Mouse (Mus musculus): ENCODE data around the gene Robo3. TPM values are rescaled to one million over a fixed set of nuclear protein-coding genes. Genes with fewer than 3 reads are reported as not detected.

The Robo3 gene
- polyA plus RNA-seq, 1 experiment from 2014 or later = not detected

DNA sequence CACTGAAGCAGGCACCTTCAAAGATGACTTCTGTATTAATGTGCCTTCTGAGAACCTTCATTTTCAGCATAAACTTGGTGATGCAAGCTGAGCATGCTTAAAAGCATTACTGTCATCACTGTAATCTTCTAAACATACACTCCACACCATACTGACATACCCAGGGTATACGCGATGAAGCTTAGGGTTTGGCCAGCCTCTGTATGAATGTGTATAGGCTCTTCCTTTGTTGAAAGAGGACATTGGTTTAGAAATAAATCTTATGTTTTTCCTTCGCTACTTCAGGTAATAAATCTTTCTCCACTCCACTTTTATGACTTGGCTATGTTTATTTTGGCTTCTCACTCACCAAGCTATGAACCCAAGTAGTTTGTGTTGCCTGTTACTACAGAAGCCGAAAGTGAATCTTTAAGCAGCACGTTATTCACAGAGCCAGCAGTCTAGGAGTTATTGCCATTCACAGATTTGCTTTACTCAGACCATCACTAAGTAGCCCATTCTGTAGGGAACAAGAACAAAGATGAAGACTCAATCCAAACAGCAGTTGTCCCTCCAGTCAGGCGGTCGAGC is 61.7 kb downstream of the Robo3 start:
- no peak overlapping the region for H3K4me3 ChIP-seq (ENCODE audit: low read depth, low read length)
- 0 out of 2 replicates have a peak, but pooled peaks cover 2% of the 10 kb centered on the region for H3K27me3 ChIP-seq (replicated peaks; ENCODE audit: control insufficient read depth, insufficient read depth, low read length)
- ATAC-seq (replicated peaks; ENCODE audit: low FRiP score, low TSS enrichment, low read depth) (no peak), DNase-seq (ENCODE audit: low spot score) (no peak)
- 64% methylated on average over 7 of the region's 7 CpGs for WGBS
- no peaks in the 10 kb centered on the region for H3K4me1 ChIP-seq (replicated peaks; ENCODE audit: control insufficient read depth, insufficient read depth, low read length)
- H3K4me2 ChIP-seq (ENCODE audit: low read length) = no peak overlapping the region
- no peaks in the 10 kb centered on the region for H3K36me3 ChIP-seq (ENCODE audit: control insufficient read depth, insufficient read depth, low read length)
- H3K9me3 ChIP-seq (ENCODE audit: control insufficient read depth, low read length) = no peaks in the 10 kb centered on the region
- no peak overlapping the region for H3K27ac ChIP-seq (ENCODE audit: low read depth)
- no peak overlapping the region for H3K9ac ChIP-seq (ENCODE audit: low read length)

DNA sequence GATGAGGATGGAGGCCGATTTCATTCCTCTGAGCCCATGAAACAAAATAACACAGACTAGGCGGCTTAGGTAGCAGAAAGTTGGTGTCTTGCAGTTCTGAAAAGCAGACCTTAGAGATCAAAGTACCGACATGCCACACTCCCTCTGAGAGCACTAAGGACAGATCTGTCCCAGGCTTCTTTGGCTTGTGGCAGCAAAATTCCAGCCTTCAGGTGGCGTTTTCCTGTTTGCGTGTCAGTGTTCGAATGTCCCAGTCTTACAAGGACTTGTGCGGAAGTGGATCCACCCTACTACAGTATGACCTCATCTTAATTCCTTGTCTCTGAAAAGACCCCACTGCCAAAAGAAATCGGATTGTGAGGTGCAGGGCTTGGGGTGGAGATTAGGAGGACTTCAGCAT is 64.2 kb downstream of the Robo3 start:
- H3K36me3 ChIP-seq (ENCODE audit: control insufficient read depth, insufficient read depth, low read length) = no peaks in the 10 kb centered on the region
- H3K27me3 ChIP-seq (replicated peaks; ENCODE audit: control insufficient read depth, insufficient read depth, low read length) = no peaks in the 10 kb centered on the region
- ATAC-seq (replicated peaks; ENCODE audit: low FRiP score, low TSS enrichment, low read depth) = no peak; the same call in 1 of the 2 replicates

DNA sequence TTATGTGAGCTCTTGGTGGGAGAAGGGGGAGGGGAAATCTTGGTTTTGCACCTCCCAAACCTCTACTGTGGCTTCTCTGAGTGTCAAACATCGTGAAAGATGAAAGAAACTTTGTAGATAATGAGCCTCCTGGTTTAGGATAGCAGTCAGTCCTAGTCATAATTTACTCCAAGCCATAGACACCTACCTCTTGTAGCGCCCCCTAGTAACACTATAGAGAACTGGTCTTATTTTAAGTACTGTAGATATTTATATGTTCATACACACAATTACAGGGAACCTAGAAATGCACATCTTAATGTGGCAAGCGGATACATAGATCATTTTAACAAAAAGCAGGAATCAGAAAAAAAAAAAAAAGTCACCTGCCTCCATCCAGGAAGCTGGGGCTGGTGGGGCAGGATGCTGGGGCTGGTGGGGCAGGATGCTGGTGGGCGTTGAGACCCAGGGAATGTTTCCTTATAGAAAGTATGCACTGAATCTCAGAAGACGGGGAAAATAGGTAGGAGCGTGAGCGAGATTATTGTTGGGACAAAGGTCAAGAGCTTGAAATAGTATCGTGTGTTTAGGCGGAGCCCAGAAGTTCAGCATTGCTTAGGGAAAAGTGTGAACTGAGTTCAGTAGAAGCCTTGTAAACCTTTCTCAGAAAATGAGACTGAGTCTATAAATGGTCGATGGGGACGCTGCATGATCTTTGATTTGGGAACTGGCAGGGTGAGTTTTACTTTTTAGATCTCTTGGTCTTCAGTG is 64.8 kb downstream of the Robo3 start:
- WGBS = 57% methylated on average over 11 of the region's 11 CpGs

More for the DNA sequence above, 64.2 kb downstream of the Robo3 start:
- H3K4me3 ChIP-seq (ENCODE audit: low read depth, low read length) = no peak overlapping the region
- 75% methylated on average over 8 of the region's 8 CpGs for WGBS
- no peaks in the 10 kb centered on the region for H3K9me3 ChIP-seq (ENCODE audit: control insufficient read depth, low read length)
- H3K4me2 ChIP-seq (ENCODE audit: low read length) = no peak overlapping the region
- no peak overlapping the region; the same call in 1 of the 2 replicates for H3K27ac ChIP-seq (ENCODE audit: low read depth)
- H3K4me1 ChIP-seq (replicated peaks; ENCODE audit: control insufficient read depth, insufficient read depth, low read length) = no peaks in the 10 kb centered on the region
- no peak for DNase-seq (ENCODE audit: low spot score)
- no peak overlapping the region for H3K9ac ChIP-seq (ENCODE audit: low read length)

DNA sequence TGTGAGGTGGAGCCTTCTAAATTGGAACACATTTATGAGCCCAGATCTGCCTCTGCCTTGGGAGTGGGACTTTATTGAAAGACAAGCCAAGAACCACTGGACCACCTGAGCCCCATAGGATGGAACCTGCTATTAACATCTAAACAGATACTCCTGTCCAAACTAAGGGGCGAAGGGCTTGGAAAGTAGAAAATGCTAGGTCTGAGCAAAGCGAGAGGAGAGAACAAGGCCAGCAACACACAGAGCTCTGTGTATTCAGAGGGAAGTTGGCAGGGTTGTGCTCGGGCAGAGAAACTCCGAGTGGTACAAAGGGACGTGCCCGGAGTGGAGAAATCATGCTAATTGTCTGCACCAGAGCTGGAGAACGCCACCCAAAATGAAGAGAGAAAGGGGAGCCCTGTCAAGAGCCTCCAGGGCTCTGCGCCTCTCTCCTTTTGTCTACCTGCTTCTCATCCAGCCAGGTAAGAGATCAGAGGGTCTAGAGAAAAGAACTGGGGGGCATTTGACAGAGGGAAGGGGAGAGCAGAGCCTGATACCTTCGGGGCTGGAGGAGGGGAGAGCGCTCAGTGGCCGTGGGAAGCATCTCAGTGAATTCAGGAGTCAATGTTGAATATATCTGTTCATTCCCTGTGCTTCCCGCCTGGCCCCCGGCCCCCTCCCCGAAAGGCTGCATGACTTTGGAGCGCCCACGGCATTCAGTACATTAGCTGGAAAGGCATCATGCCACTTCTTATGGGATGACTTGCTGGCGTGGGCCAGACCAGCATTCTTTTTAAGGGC is 65.6 kb downstream of the Robo3 start, which contains the start of gene Hepacam:
Hepacam (plus strand) TSS at position 51 of the 780 bp plus-strand sequence.
- H3K36me3 ChIP-seq (ENCODE audit: control insufficient read depth, insufficient read depth, low read length) = no peaks in the 10 kb centered on the region
- no peak within 1 kb of the TSS for H3K27ac ChIP-seq (ENCODE audit: low read depth)
- H3K4me3 ChIP-seq (ENCODE audit: low read depth, low read length) = no peak within 1 kb of the TSS
- H3K9me3 ChIP-seq (ENCODE audit: control insufficient read depth, low read length) = no peaks in the 10 kb centered on the region
- H3K9ac ChIP-seq (ENCODE audit: low read length) = no peak within 1 kb of the TSS
- H3K4me1 ChIP-seq (replicated peaks; ENCODE audit: control insufficient read depth, insufficient read depth, low read length) = no peaks in the 10 kb centered on the region
- DNase-seq (ENCODE audit: low spot score) (no peak), ATAC-seq (replicated peaks; ENCODE audit: low FRiP score, low TSS enrichment, low read depth) (no peak)
- no peak within 1 kb of the TSS for H3K4me2 ChIP-seq (ENCODE audit: low read length)
- H3K27me3 ChIP-seq (replicated peaks; ENCODE audit: control insufficient read depth, insufficient read depth, low read length) = no peaks in the 10 kb centered on the region
- WGBS = 82% methylated on average over 17 of the region's 17 CpGs

More for the DNA sequence above, 64.8 kb downstream of the Robo3 start:
- Histone ChIP-seq H3K9me3 (ENCODE audit: control insufficient read depth, low read length) (no peaks in the 10 kb centered on the region), H3K27ac (ENCODE audit: low read depth) (no peak overlapping the region; the same call in 1 of the 2 replicates), H3K4me3 (ENCODE audit: low read depth, low read length) (no peak overlapping the region), H3K27me3 (replicated peaks; ENCODE audit: control insufficient read depth, insufficient read depth, low read length) (no peaks in the 10 kb centered on the region), H3K4me2 (ENCODE audit: low read length) (no peak overlapping the region), H3K36me3 (ENCODE audit: control insufficient read depth, insufficient read depth, low read length) (no peaks in the 10 kb centered on the region), H3K9ac (ENCODE audit: low read length) (no peak overlapping the region), H3K4me1 (replicated peaks; ENCODE audit: control insufficient read depth, insufficient read depth, low read length) (no peaks in the 10 kb centered on the region)
- ATAC-seq (replicated peaks; ENCODE audit: low FRiP score, low TSS enrichment, low read depth) = no peak
- no peak for DNase-seq (ENCODE audit: low spot score)

DNA sequence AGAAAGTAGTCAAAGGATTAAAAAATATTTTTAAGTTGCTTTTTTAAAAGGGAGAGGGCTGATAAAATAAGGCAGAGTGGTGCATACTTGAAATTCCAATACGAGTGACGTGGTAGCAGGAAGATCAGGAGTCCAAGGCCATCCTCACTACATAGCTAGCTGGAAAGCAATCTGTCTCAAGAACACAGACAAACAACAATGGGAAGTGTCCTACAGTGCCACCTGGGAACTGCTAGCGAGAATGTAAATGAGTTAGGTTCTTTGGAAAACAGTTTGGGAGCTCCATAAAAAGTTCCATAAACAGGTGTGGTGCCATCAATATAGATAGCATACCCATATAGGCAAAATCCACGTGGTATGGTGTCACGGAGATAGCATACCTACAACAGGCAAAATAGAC is 67.3 kb downstream of the Robo3 start:
- H3K9ac ChIP-seq (ENCODE audit: low read length) = no peak overlapping the region
- no peaks in the 10 kb centered on the region for H3K27me3 ChIP-seq (replicated peaks; ENCODE audit: control insufficient read depth, insufficient read depth, low read length)
- ATAC-seq (replicated peaks; ENCODE audit: low FRiP score, low TSS enrichment, low read depth) (no peak), DNase-seq (ENCODE audit: low spot score) (no peak)
- H3K9me3 ChIP-seq (ENCODE audit: control insufficient read depth, low read length) = no peaks in the 10 kb centered on the region
- H3K4me1 ChIP-seq (replicated peaks; ENCODE audit: control insufficient read depth, insufficient read depth, low read length) = no peaks in the 10 kb centered on the region
- no peak overlapping the region for H3K27ac ChIP-seq (ENCODE audit: low read depth)
- no peak overlapping the region for H3K4me2 ChIP-seq (ENCODE audit: low read length)
- H3K36me3 ChIP-seq (ENCODE audit: control insufficient read depth, insufficient read depth, low read length) = no peaks in the 10 kb centered on the region
- WGBS = 46% methylated on average over 5 of the region's 5 CpGs
- H3K4me3 ChIP-seq (ENCODE audit: low read depth, low read length) = no peak overlapping the region

Other genes starting within 250 kb of the Robo3 start
- gene Tmem218, start 225.0 kb downstream of the Robo3 start, polyA plus RNA-seq (2014; fragmentation: Nextera tagmentation; extraction: Ambion mirVana) = 9.9 and 10.6 TPM in 2 replicates
- gene Slc37a2, start 177.5 kb downstream of the Robo3 start, polyA plus RNA-seq (2014; fragmentation: Nextera tagmentation; extraction: Ambion mirVana) = 1.0 and 1.5 TPM in 2 replicates
- 6.4 and 6.7 TPM in 2 replicates for gene Ccdc15, start 84.8 kb downstream of the Robo3 start, polyA plus RNA-seq (2014; fragmentation: Nextera tagmentation; extraction: Ambion mirVana)
- gene Hepacam, start 65.9 kb downstream of the Robo3 start, polyA plus RNA-seq (2014; fragmentation: Nextera tagmentation; extraction: Ambion mirVana) = not detected in 2 replicates
- gene Robo4, start 31.3 kb downstream of the Robo3 start, polyA plus RNA-seq (2014; fragmentation: Nextera tagmentation; extraction: Ambion mirVana) = 9.8 and 12.8 TPM in 2 replicates
- gene Msantd2, start 56.1 kb upstream of the Robo3 start, polyA plus RNA-seq (2014; fragmentation: Nextera tagmentation; extraction: Ambion mirVana) = 28.7 and 29.5 TPM in 2 replicates
- gene Esam, start 94.8 kb upstream of the Robo3 start, polyA plus RNA-seq (2014; fragmentation: Nextera tagmentation; extraction: Ambion mirVana) = 47.2 and 50.4 TPM in 2 replicates
- gene Vsig2, start 106.0 kb upstream of the Robo3 start, polyA plus RNA-seq (2014; fragmentation: Nextera tagmentation; extraction: Ambion mirVana) = 2.9 and 6.3 TPM in 2 replicates
- gene Nrgn, start 119.7 kb upstream of the Robo3 start, polyA plus RNA-seq (2014; fragmentation: Nextera tagmentation; extraction: Ambion mirVana) = 2.5 and 3.4 TPM in 2 replicates
- gene Siae, start 122.5 kb upstream of the Robo3 start, polyA plus RNA-seq (2014; fragmentation: Nextera tagmentation; extraction: Ambion mirVana) = 12.2 and 13.0 TPM in 2 replicates
- 4.7 and 4.8 TPM in 2 replicates for gene Spa17, start 180.5 kb upstream of the Robo3 start, polyA plus RNA-seq (2014; fragmentation: Nextera tagmentation; extraction: Ambion mirVana)
- gene Tbrg1, start 224.1 kb upstream of the Robo3 start, polyA plus RNA-seq (2014; fragmentation: Nextera tagmentation; extraction: Ambion mirVana) = 166 and 169 TPM in 2 replicates
- not detected in 2 replicates for gene Panx3, start 236.0 kb upstream of the Robo3 start, polyA plus RNA-seq (2014; fragmentation: Nextera tagmentation; extraction: Ambion mirVana)